Mouse (Mus musculus) spleen, adult 2 months (tissue): Measurements from ENCODE around the gene H2-Eb2.

Experiments used
- CTCF ChIP-seq: fragments of 200-500 bp; IDR thresholded peaks from 2 replicates; pipeline ENCODE4 v1.5.1; 2011; ENCODE audit warnings: mild to moderate bottlenecking, inconsistent platforms; ENCODE audit not compliant: insufficient read depth, insufficient read length, insufficient replicate concordance; ENCODE audit errors: extremely low read depth
- POLR2A ChIP-seq: fragments of 200-500 bp; IDR thresholded peaks from 2 replicates; pipeline ENCODE4 v1.6.1; 2011; ENCODE audit warnings: low read depth, low read length, inconsistent platforms

- no peak for TF ChIP-seq CTCF
- no peak for TF ChIP-seq POLR2A
These were observed 56.4 kb downstream of the H2-Eb2 start for GRCm38 (mm10) chr17:34381876-34382275.
